Mouse (Mus musculus) liver, adult 2 months (tissue): ENCODE results near the gene Eno2. TPM values are rescaled to one million over a fixed set of nuclear protein-coding genes. Genes with fewer than 3 reads are reported as not detected.
A peak's percentile ranks its signal among the peaks of the same experiment; 100 is the strongest.

ENCODE experiments used
- DNase-seq: peaks from one replicate; pipeline ENCODE4 v3.0.0-alpha.2; 2011; ENCODE audit warnings: low read depth, low spot score; ENCODE audit errors: extremely low read depth
- H3K27ac ChIP-seq: fragments of 200-500 bp; replicated peaks from 2 replicates; pipeline ENCODE4 v1.5.1; 2012; ENCODE audit warnings: low read depth, mild to moderate bottlenecking, control low read depth, inconsistent platforms, low read length; ENCODE audit not compliant: insufficient read depth
- H3K27me3 ChIP-seq: fragments of 200-500 bp; 2 replicates; pipeline ENCODE4 v1.6.1; 2012; ENCODE audit warnings: mild to moderate bottlenecking, moderate library complexity, low read length, inconsistent platforms; ENCODE audit not compliant: control insufficient read depth, insufficient read depth
- H3K36me3 ChIP-seq: fragments of 200-500 bp; 2 replicates; pipeline ENCODE4 v1.6.1; 2012; ENCODE audit warnings: low read length, inconsistent platforms; ENCODE audit not compliant: control insufficient read depth, insufficient read depth
- H3K4me1 ChIP-seq: fragments of 200-500 bp; 2 replicates; pipeline ENCODE4 v1.6.1; 2011; ENCODE audit warnings: low read length; ENCODE audit not compliant: control insufficient read depth, insufficient read depth
- H3K4me3 ChIP-seq: fragments of 200-500 bp; 2 replicates; pipeline ENCODE4 v1.5.1; 2011; ENCODE audit warnings: low read depth, mild to moderate bottlenecking, control low read depth, low read length, moderate library complexity; ENCODE audit not compliant: insufficient read depth
- H3K79me2 ChIP-seq: fragments of 200-500 bp; 2 replicates; pipeline ENCODE4 v1.6.1; 2012; ENCODE audit warnings: inconsistent platforms, mild to moderate bottlenecking, low read length, moderate library complexity; ENCODE audit not compliant: control insufficient read depth, insufficient read depth
- H3K9ac ChIP-seq: fragments of 200-500 bp; 2 replicates; pipeline ENCODE4 v1.6.1; 2012; ENCODE audit warnings: low read depth, mild to moderate bottlenecking, control low read depth, inconsistent platforms, low read length
- CTCF ChIP-seq: fragments of 200-500 bp; IDR thresholded peaks from 2 replicates; pipeline ENCODE4 v1.5.1; 2011; ENCODE audit warnings: low read depth, low read length, control low read depth
- POLR2A ChIP-seq: fragments of 200-500 bp; IDR thresholded peaks from 2 replicates; pipeline ENCODE4 v1.6.1; 2011; ENCODE audit warnings: low read length, control low read depth; ENCODE audit not compliant: insufficient read depth; ENCODE audit errors: extremely low read depth
- WGBS: fragments of 180-500 bp; shearing (Covaris S2); methylation state at CpG from one replicate; pipeline ENCODE4 v1.1.7; 2018; 5-methylcytosine and 5-hydroxymethylcytosine counted together
- polyA plus RNA-seq: library from polyadenylated mRNA; depleted of rRNA; stranded (reverse); fragments of >200 nt; gene quantifications from 2 replicates; pipeline ENCODE4 v1.2.3, GENCODE M21; 2012
- total RNA-seq: library from RNA; depleted of rRNA; stranded (reverse); fragments of >200 nt; gene quantifications from 2 replicates; pipeline ENCODE4 v1.2.3, GENCODE M21; 2014

Eno2 gene
- total and polyA plus RNA-seq, 2 experiments = 0.09 to 0.34 TPM

GRCm38 (mm10) chr6:124723541-124723940 lies 45.9 kb downstream of the Eno2 start:
- Histone ChIP-seq H3K9ac (no peak overlapping the region), H3K4me1 (peaks cover 10% of the 10 kb centered on the region), H3K36me3 (no peaks in the 10 kb centered on the region), H3K27ac (no peak overlapping the region), H3K4me3 (no peak overlapping the region), H3K27me3 (no peaks in the 10 kb centered on the region), H3K79me2 (no peaks in the 10 kb centered on the region)
- TF ChIP-seq CTCF (no peak), POLR2A (no peak)
- 72% methylated on average over 8 of the region's 8 CpGs for WGBS
- no peak for DNase-seq

- 92% methylated on average over 6 of the region's 6 CpGs for WGBS
These were observed 46.5 kb downstream of the Eno2 start for GRCm38 (mm10) chr6:124722876-124723473.

GRCm38 (mm10) chr6:124720904-124721303 lies 48.6 kb downstream of the Eno2 start:
- peaks cover 8% of the 10 kb centered on the region for H3K36me3 ChIP-seq
- 81% methylated on average over 11 of the region's 11 CpGs for WGBS
- H3K27ac ChIP-seq = no peak overlapping the region
- H3K4me3 ChIP-seq = no peak overlapping the region
- H3K9ac ChIP-seq = no peak overlapping the region
- no peak for DNase-seq
- H3K4me1 ChIP-seq = peaks cover 10% of the 10 kb centered on the region
- TF ChIP-seq POLR2A (no peak), CTCF (no peak)
- no peaks in the 10 kb centered on the region for H3K79me2 ChIP-seq
- H3K27me3 ChIP-seq = no peaks in the 10 kb centered on the region

More at GRCm38 (mm10) chr6:124722876-124723473, 46.5 kb downstream of the Eno2 start:
- Histone ChIP-seq H3K27ac (no peak overlapping the region), H3K9ac (no peak overlapping the region), H3K79me2 (no peaks in the 10 kb centered on the region), H3K4me3 (no peak overlapping the region), H3K36me3 (no peaks in the 10 kb centered on the region), H3K4me1 (peaks cover 10% of the 10 kb centered on the region), H3K27me3 (no peaks in the 10 kb centered on the region)
- DNase-seq = no peak
- TF ChIP-seq CTCF (no peak), POLR2A (no peak)

- H3K4me3 ChIP-seq = no peak overlapping the region
- no peak for TF ChIP-seq CTCF
- no peak for TF ChIP-seq POLR2A
- H3K9ac ChIP-seq = no peak overlapping the region
- H3K27me3 ChIP-seq = no peaks in the 10 kb centered on the region
- H3K79me2 ChIP-seq = no peaks in the 10 kb centered on the region
- peak; percentile 92 for DNase-seq
- 45% methylated on average over 7 of the region's 7 CpGs for WGBS
- peak overlapping the region; percentile 32; the same call in 1 of the 2 replicates for H3K27ac ChIP-seq
- H3K4me1 ChIP-seq = peaks cover 10% of the 10 kb centered on the region
- H3K36me3 ChIP-seq = peaks cover 15% of the 10 kb centered on the region
These were observed 50.0 kb downstream of the Eno2 start for GRCm38 (mm10) chr6:124719354-124719978.

- H3K79me2 ChIP-seq = peaks cover 5% of the 10 kb centered on the region; the same call in 1 of the 2 replicates
- H3K27ac ChIP-seq = no peak overlapping the region
- TF ChIP-seq CTCF = no peak
- TF ChIP-seq POLR2A = no peak
- WGBS = 78% methylated on average over 13 of the region's 16 CpGs
- H3K27me3 ChIP-seq = no peaks in the 10 kb centered on the region
- DNase-seq = no peak
- no peak overlapping the region for H3K9ac ChIP-seq
- H3K36me3 ChIP-seq = peaks cover 15% of the 10 kb centered on the region
- no peak overlapping the region for H3K4me3 ChIP-seq
- H3K4me1 ChIP-seq = peaks cover 13% of the 10 kb centered on the region
These were observed 50.8 kb downstream of the Eno2 start for GRCm38 (mm10) chr6:124718703-124719102.

GRCm38 (mm10) chr6:124717968-124718367 lies 51.5 kb downstream of the Eno2 start:
- H3K4me1 ChIP-seq = peaks cover 16% of the 10 kb centered on the region
- WGBS = 60% methylated on average over 13 of the region's 13 CpGs
- TF ChIP-seq POLR2A (no peak), CTCF (no peak)
- DNase-seq = no peak
- H3K27me3 ChIP-seq = no peaks in the 10 kb centered on the region
- peaks cover 15% of the 10 kb centered on the region for H3K36me3 ChIP-seq
- H3K27ac ChIP-seq = no peak overlapping the region
- no peak overlapping the region for H3K9ac ChIP-seq
- no peak overlapping the region for H3K4me3 ChIP-seq
- peaks cover 10% of the 10 kb centered on the region; the same call in 1 of the 2 replicates for H3K79me2 ChIP-seq
